Mouse (Mus musculus): ENCODE data around the gene Batf.

DNA sequence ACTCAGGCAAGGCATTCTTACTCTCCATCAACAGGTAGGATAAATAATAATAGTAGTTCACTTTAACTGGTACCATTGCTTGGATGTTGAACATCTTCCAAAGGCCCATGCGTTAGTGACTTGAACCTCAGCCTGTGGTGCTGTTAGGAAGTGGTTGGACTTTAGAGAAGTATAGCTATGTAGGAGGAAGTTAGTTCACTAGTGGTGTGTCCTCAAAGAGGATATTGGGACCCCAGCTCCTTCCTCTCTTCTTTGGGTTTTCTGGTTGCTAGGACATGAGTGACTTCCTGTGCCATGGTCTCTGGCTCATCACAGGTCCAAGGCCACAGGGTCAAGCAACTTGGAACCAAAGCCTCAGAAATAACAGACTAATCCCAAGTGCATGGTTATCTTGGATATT, 38.5 kb upstream of the Batf start:
- TF ChIP-seq POLR2A (IDR thresholded peaks at IDR 0.05; ENCODE audit: low read depth, low read length) (no peak), CTCF (IDR thresholded peaks at IDR 0.05; ENCODE audit: borderline replicate concordance, insufficient read depth, low read length) (no peak)
